Mouse (Mus musculus) CH12.LX (cell line): ENCODE data around the gene Zfhx3. TPM values are rescaled to one million over a fixed set of nuclear protein-coding genes. Genes with fewer than 3 reads are reported as not detected.

Experiments used
- DNase-seq: peaks from one replicate; pipeline ENCODE4 v3.0.0-alpha.2; 2013; ENCODE audit errors: extremely low read depth
- H3K27ac ChIP-seq: 2 replicates; pipeline ENCODE4 v1.5.1; 2012; ENCODE audit warnings: low read depth, mild to moderate bottlenecking, control low read depth, moderate library complexity; ENCODE audit not compliant: insufficient read depth
- H3K27me3 ChIP-seq: replicated peaks from 2 replicates; pipeline ENCODE3; 2012; ENCODE audit warnings: inconsistent platforms
- H3K36me3 ChIP-seq, 2 experiments: replicated peaks in 1 of 2; 2 replicates each; pipeline versions ENCODE3 to v1.6.1; 2012; ENCODE audit warnings: inconsistent platforms in 1 of 2, low read length in 1 of 2, mild to moderate bottlenecking in 1 of 2, mixed read lengths in 1 of 2, moderate library complexity in 1 of 2; ENCODE audit not compliant: control insufficient read depth in 1 of 2, insufficient read depth in 1 of 2
- H3K4me1 ChIP-seq, 2 experiments: 2 replicates each; pipeline ENCODE4 v1.6.1; 2012; ENCODE audit warnings: inconsistent platforms in 1 of 2, moderate library complexity in 1 of 2; ENCODE audit not compliant: insufficient read depth in 2 of 2, control insufficient read depth in 1 of 2
- H3K4me2 ChIP-seq: 2 replicates; pipeline ENCODE4 v1.6.1; 2012; ENCODE audit warnings: low read depth, mild to moderate bottlenecking, control low read depth; ENCODE audit not compliant: poor library complexity, insufficient read depth, severe bottlenecking
- H3K4me3 ChIP-seq, 3 experiments: fragments of 150-350 bp in 1 of 3; sonication (generic) in 1 of 3; replicated peaks in 1 of 3; 2 replicates each; pipeline versions ENCODE3 to v1.5.1; 2011 to 2012; ENCODE audit warnings: low read depth in 2 of 3, low read length in 2 of 3, mild to moderate bottlenecking in 2 of 3, moderate library complexity in 2 of 3, control low read depth in 1 of 3, improper control_type of control experiment in 1 of 3, inconsistent platforms in 1 of 3, mixed read lengths in 1 of 3; ENCODE audit not compliant: poor library complexity in 1 of 3
- H3K79me2 ChIP-seq: replicated peaks from 2 replicates; pipeline ENCODE4 v1.6.1; 2012; ENCODE audit warnings: mild to moderate bottlenecking, moderate library complexity; ENCODE audit not compliant: control insufficient read depth, poor library complexity, insufficient read depth, severe bottlenecking; ENCODE audit errors: extremely low read depth
- H3K9ac ChIP-seq: 2 replicates; pipeline ENCODE4 v1.6.1; 2012; ENCODE audit warnings: low read depth, mild to moderate bottlenecking, control low read depth, moderate library complexity; ENCODE audit not compliant: insufficient read depth
- H3K9me3 ChIP-seq: replicated peaks from 2 replicates; pipeline ENCODE3; 2012; ENCODE audit warnings: low read length, inconsistent platforms, mixed read lengths
- BHLHE40 ChIP-seq: IDR thresholded peaks from 2 replicates; pipeline ENCODE4 v1.6.1; 2011; ENCODE audit warnings: mild to moderate bottlenecking, low read depth, low read length, improper control_type of control experiment
- CHD2 ChIP-seq: IDR thresholded peaks from 2 replicates; pipeline ENCODE4 v1.6.1; 2011; ENCODE audit warnings: low read length, improper control_type of control experiment
- ELF1 ChIP-seq: IDR thresholded peaks from 2 replicates; pipeline ENCODE4 v1.6.1; 2014; ENCODE audit warnings: low read depth, mild to moderate bottlenecking, inconsistent platforms, low read length, improper control_type of control experiment
- ETS1 ChIP-seq: conservative IDR thresholded peaks from 2 replicates; pipeline ENCODE4 v1.6.1; 2012; ENCODE audit warnings: low read depth, mild to moderate bottlenecking, inconsistent platforms, low read length, improper control_type of control experiment, moderate library complexity
- HCFC1 ChIP-seq: IDR thresholded peaks from 2 replicates; pipeline ENCODE4 v1.6.1; 2012; ENCODE audit warnings: low read depth, mild to moderate bottlenecking, inconsistent platforms, low read length, improper control_type of control experiment
- JUN ChIP-seq: IDR thresholded peaks from 2 replicates; pipeline ENCODE4 v1.6.1; 2011; ENCODE audit warnings: low read depth, mild to moderate bottlenecking, low read length, improper control_type of control experiment, moderate library complexity; ENCODE audit not compliant: insufficient read depth
- JUND ChIP-seq: conservative IDR thresholded peaks from 2 replicates; pipeline ENCODE4 v1.6.1; 2011; ENCODE audit warnings: low read depth, low read length, improper control_type of control experiment
- KAT2A ChIP-seq: IDR thresholded peaks from 2 replicates; pipeline ENCODE4 v1.6.1; 2012; ENCODE audit warnings: low read length, improper control_type of control experiment, inconsistent platforms; ENCODE audit not compliant: insufficient replicate concordance
- MAX ChIP-seq: IDR thresholded peaks from 2 replicates; pipeline ENCODE4 v1.6.1; 2011; ENCODE audit warnings: low read length, improper control_type of control experiment
- MAZ ChIP-seq: IDR thresholded peaks from 2 replicates; pipeline ENCODE4 v1.6.1; 2012; ENCODE audit warnings: low read depth, mild to moderate bottlenecking, inconsistent platforms, low read length, improper control_type of control experiment, moderate library complexity
- MYC ChIP-seq: IDR thresholded peaks from 2 replicates; pipeline ENCODE4 v1.6.1; 2011; ENCODE audit warnings: low read depth, mild to moderate bottlenecking, improper control_type of control experiment, low read length
- NELFE ChIP-seq: IDR thresholded peaks from 2 replicates; pipeline ENCODE4 v1.6.1; 2011; ENCODE audit warnings: low read depth, low read length, improper control_type of control experiment
- NRF1 ChIP-seq: IDR thresholded peaks from 2 replicates; pipeline ENCODE4 v1.6.1; 2014; ENCODE audit warnings: low read depth, mild to moderate bottlenecking, inconsistent platforms, low read length, improper control_type of control experiment, moderate library complexity
- PAX5 ChIP-seq: IDR thresholded peaks from 2 replicates; pipeline ENCODE4 v1.6.1; 2012; ENCODE audit warnings: low read length, inconsistent platforms, mixed read lengths
- POLR2AphosphoS2 ChIP-seq: IDR thresholded peaks from 2 replicates; pipeline ENCODE4 v1.6.1; 2011; ENCODE audit warnings: low read depth, low read length, improper control_type of control experiment
- RCOR1 ChIP-seq: conservative IDR thresholded peaks from 2 replicates; pipeline ENCODE4 v1.6.1; 2012; ENCODE audit warnings: low read depth, mild to moderate bottlenecking, inconsistent platforms, low read length, improper control_type of control experiment
- SMC3 ChIP-seq: IDR thresholded peaks from 2 replicates; pipeline ENCODE4 v1.6.1; 2011; ENCODE audit warnings: low read depth, low read length, improper control_type of control experiment
- TCF12 ChIP-seq: IDR thresholded peaks from 2 replicates; pipeline ENCODE4 v1.6.1; 2014; ENCODE audit warnings: low read depth, mild to moderate bottlenecking, inconsistent platforms, low read length, improper control_type of control experiment
- UBTF ChIP-seq: IDR thresholded peaks from 2 replicates; pipeline ENCODE4 v1.6.1; 2012; ENCODE audit warnings: low read depth, mild to moderate bottlenecking, inconsistent platforms, low read length, improper control_type of control experiment, moderate library complexity
- USF1 ChIP-seq: IDR thresholded peaks from 2 replicates; pipeline ENCODE4 v1.6.1; 2014; ENCODE audit warnings: low read depth, mild to moderate bottlenecking, inconsistent platforms, low read length, improper control_type of control experiment
- ZMIZ1 ChIP-seq: IDR thresholded peaks from 2 replicates; pipeline ENCODE4 v1.6.1; 2012; ENCODE audit warnings: low read depth, mild to moderate bottlenecking, inconsistent platforms, low read length, improper control_type of control experiment
- ZNF384 ChIP-seq: IDR thresholded peaks from 2 replicates; pipeline ENCODE4 v1.6.1; 2012; ENCODE audit warnings: low read depth, low read length, improper control_type of control experiment, inconsistent platforms
- dilution Hi-C: fragments of 300-500 bp; cut with MboI; formaldehyde crosslinking; loops from 2 replicates; pipeline ENCODE4 v1.14.3; 2020; ENCODE audit warnings: low sequenced_read_pairs; ENCODE audit not compliant: extremely low pct_unique_long_range_greater_than_20kb, extremely low pct_ligation_motif_present
- in situ Hi-C: fragments of 300-500 bp; cut with MboI; formaldehyde crosslinking; loops from 3 replicates; pipeline ENCODE4 v1.14.3; 2019; ENCODE audit warnings: low sequenced_read_pairs, low pct_ligation_motif_present, low pct_unique_long_range_greater_than_20kb, mixed read lengths
- polyA plus RNA-seq: library from polyadenylated mRNA; unstranded; fragments of >175 nt; gene quantifications from 2 replicates; pipeline ENCODE4 v1.2.1, GENCODE M21; 2012; ENCODE audit warnings: low read depth; ENCODE audit not compliant: insufficient read length
- total RNA-seq, 2 experiments: library from RNA; depleted of rRNA; stranded (reverse); fragments of 300-350 nt in 1 of 2; fragments of >200 nt in 1 of 2; gene quantifications; 2 replicates each; pipeline ENCODE4 v1.2.3; 2012 to 2014

The Zfhx3 gene
- total and polyA plus RNA-seq, 3 experiments = 0.05 to 0.76 (median 0.68) TPM

- Histone ChIP-seq H3K79me2 (no peaks in the 10 kb centered on the region), H3K27me3 (no peaks in the 10 kb centered on the region), H3K9me3 (no peaks in the 10 kb centered on the region), H3K4me2 (no peak overlapping the region), H3K4me3 (no peak overlapping the region), H3K4me1 (no peaks in the 10 kb centered on the region), H3K36me3 (no peaks in the 10 kb centered on the region), H3K27ac (no peak overlapping the region), H3K9ac (no peak overlapping the region)
- dilution Hi-C loops = no loop called here
- no peak for DNase-seq
- TF ChIP-seq HCFC1 = no peak
- no peak for TF ChIP-seq MAX
- TF ChIP-seq ZNF384 = no peak
- TF ChIP-seq KAT2A = no peak
- TF ChIP-seq NRF1 = no peak
- TF ChIP-seq UBTF = no peak
- TF ChIP-seq RCOR1 = no peak
- no peak for TF ChIP-seq JUN
- in situ Hi-C loops = no loop called here
These were observed 183.0 kb downstream of the Zfhx3 start for GRCm38 (mm10) chr8:108125491-108125890.

GRCm38 (mm10) chr8:108146536-108146935 is 204.1 kb downstream of the Zfhx3 start:
- H3K4me1 ChIP-seq = no peaks in the 10 kb centered on the region
- no peaks in the 10 kb centered on the region for H3K27me3 ChIP-seq
- no peaks in the 10 kb centered on the region for H3K9me3 ChIP-seq
- no peaks in the 10 kb centered on the region for H3K36me3 ChIP-seq
- TF ChIP-seq PAX5 (no peak), SMC3 (no peak), ZMIZ1 (no peak), NELFE (no peak), TCF12 (no peak), POLR2AphosphoS2 (no peak), ELF1 (no peak), UBTF (no peak), MAZ (no peak), CHD2 (no peak), BHLHE40 (no peak), USF1 (no peak), JUND (no peak), ETS1 (no peak), MYC (no peak)
- no peak for DNase-seq
- H3K9ac ChIP-seq = no peak overlapping the region
- H3K79me2 ChIP-seq = no peaks in the 10 kb centered on the region
- in situ Hi-C loops = no loop called here
- no peak overlapping the region for H3K4me3 ChIP-seq
- dilution Hi-C loops = no loop called here
- H3K4me2 ChIP-seq = no peak overlapping the region
- no peak overlapping the region for H3K27ac ChIP-seq
